Mouse (Mus musculus) kidney, adult 8-10 months (tissue): ENCODE measurements around the gene Cfap61.

ENCODE experiments used
- DNase-seq, 2 experiments: peaks; one replicate each; pipeline ENCODE4 v3.0.0; 2022

The Cfap61 gene

DNA sequence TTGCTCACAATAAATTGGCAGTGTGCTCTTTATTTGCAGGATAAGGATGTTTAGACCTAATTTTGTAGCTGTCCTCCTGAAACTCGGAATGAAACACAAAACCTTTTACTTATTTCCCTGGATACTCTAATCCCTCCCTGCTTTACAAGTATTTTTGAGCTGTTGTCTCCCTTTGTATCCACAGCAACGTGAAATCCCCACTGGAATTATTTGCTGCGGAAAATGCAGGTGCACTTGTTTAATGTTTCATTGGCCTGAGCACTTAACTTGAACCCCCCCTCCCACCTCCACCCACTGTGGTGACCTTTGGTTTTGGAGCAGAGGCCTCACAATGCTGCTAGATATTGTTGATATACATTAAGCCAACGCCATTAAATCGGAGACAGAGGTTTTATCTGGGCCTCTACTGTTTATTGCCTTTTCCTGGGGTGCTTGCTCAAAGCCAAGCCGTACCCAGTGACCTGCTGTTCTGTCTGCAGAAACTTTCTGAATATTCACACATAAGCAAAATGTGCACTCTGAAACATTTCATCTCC lies 154.6 kb downstream of the Cfap61 start:
- no peak for DNase-seq

DNA sequence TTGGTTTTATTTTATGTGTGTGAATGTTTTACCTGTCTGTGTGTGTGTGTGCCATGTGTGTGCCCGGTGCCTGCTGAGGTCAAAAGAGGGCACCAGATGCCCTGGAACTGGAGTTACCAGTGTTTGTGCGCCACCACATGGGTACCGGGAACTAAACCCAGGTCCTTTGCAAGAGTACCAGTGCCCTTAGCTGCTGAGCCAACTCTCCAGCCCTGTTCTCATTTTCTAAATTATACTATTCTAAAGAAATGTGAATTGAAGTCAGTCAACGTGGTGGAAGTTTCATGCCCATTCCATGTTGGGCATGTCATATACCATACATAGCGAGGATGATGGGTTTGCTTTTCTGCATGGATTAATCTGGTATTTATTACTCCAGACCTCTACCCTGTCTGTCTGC lies 162.9 kb downstream of the Cfap61 start:
- no peak for DNase-seq

DNA sequence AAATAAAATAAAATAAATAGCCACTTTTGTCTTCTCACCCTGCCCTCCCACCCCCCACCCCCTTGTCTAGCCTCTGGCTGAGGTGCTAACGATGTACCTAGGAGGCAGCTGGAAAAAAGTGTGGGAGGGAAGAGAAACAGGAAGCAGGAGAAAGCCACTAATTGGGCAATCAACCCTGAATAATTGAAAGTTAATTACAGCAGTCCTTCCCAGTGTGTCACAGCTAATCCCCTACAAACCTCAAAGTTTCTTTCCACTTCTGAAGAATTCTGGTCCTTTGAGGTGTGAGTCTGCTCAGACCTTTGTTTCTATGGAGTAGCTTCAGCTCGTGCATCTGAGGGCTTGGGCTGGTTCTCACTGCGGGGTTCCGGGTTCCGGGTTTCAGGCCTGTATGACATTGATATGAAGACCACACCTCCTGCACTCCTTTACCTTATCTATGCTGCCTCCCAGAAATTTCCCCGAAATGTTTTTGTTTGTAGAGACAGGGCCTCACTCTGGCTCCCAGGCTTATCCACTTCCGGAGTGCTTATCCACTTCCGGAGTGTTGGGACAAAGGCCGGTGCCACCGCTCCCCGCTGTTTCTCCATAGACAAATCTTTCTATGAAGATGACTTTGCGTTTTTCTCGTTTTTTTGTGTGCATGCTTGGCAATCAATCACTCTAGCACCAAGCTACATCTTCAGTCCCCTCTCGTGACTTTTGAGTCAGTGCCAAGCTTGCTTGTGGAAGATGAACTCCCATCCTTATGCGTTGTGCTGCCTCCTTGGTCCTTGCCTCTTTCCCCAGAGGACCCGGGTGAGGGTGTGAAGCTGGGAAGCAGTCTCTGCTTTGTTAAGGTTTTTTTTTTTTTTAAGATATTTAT lies 164.5 kb downstream of the Cfap61 start:
- no peak for DNase-seq

DNA sequence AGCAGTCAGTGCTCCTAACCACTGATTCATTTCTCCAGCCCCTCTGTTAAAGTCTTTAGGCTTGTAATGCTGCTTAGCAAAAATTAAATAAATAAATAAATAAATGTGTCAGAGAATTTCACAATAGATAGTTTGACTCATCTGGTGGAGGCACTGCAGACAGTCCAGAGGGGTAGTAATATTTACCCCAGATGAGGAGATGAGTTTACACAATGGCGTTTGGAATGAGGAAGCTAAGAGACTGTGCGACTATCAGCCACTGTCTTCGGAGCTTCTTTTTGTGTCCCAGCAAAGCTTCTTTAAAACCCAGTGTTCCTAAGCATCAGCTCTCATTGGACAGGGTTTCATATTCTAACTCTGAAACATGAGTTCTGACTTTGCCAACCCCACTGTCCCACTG lies 165.3 kb downstream of the Cfap61 start:
- DNase-seq, result no peak

DNA sequence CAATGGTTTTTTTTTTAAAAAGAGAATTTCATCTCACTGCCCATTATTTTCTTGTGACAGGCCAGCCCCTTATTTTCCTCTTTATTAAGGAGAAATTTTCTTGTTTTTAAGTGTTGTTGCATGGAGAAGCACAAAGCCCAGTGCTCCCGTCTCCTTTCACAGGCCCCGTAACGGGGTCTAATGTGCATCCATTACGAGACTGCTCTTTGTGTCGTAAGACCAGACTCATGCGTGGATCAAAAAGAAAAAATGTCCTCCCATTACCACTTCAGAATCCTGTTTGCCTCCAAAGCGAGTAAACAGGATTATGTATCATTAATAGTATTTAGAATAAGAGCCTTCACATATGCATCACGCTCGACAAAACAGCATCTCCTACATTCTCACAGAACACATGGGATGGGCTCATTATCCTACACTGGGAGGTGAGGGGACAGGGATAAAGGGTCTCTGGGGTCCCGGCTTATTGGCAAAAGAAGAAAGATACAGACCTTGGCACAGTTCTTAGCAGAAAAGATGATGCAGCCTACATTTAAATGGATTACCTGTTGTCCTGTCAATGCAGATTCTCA lies 166.0 kb downstream of the Cfap61 start:
- no peak for DNase-seq

DNA sequence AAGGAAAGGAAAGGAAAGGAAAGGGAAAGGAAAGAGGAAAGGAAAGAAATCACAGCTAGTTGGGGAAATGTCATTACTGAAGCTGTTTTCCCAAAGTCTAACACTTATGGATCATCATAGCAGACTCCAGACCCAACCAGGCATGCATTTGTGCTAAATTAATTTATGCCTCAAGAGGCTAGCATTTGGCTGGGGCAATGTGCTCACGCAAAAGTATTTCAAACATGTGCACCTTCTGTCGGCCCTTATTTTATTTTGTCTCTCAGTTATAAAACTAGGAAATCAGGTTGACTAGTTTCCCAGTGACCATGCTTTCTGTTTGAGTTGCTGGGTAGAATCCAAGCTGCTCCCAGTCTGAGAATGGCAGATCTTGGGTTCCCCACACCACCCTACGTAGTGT lies 168.0 kb downstream of the Cfap61 start:
- DNase-seq, result no peak

DNA sequence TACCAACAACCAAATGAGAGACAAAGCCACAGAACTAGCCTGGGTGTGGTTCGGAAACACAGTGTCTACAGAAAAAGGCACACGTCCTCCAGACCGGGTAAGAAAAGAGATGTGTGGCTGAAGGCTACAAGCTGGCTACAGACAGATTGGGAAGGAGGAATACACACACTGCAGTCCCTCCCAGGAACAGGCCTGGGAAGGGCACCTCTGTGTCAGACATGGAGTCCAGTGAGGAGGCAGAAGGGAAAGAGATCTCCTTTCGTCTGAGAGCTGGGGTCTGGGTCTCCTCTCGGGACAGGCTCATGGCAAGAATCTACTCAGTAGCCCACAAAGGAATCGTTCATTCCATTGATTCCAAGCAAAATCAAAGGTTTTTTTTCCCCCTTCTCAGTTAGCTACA lies 170.8 kb downstream of the Cfap61 start:
- no peak for DNase-seq

DNA sequence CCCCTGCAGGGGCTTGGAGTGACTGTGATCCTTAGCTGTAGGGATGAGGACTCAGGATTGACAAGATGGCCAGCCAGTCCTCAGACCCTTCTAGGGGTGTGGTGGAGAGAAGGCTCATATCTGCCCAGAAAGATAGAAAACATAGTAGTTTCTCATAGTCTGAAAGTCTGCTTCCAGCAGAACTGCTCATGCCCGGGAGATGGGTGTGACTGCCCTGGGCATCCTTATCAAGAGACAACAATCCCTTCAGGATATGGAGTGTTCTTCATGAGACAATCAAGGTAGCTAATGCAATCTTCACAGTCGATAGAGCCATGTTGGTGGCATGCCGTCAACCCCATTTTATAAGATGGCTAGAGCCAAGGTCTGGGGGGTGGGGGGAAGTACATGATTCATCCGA lies 173.4 kb downstream of the Cfap61 start:
- no peak for DNase-seq

DNA sequence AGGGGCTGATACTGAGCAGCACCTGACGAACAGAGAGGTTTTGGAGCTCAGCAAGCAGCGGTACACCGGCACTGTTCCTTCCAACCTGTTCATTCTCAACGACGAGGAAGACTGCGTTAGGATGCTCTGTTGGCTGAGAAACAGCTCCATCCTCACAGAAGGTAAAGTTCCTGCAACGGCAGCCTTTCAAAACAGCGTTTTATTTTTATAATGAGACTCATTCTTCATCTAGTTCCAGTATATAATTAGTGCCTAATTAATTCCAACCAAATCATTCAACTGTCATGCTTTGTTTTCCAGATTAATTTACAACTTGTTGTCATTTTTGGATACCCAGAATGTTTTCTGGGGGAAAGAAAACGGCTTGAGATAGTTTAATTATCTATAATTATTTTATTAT lies 175.3 kb downstream of the Cfap61 start:
- DNase-seq, result no peak

DNA sequence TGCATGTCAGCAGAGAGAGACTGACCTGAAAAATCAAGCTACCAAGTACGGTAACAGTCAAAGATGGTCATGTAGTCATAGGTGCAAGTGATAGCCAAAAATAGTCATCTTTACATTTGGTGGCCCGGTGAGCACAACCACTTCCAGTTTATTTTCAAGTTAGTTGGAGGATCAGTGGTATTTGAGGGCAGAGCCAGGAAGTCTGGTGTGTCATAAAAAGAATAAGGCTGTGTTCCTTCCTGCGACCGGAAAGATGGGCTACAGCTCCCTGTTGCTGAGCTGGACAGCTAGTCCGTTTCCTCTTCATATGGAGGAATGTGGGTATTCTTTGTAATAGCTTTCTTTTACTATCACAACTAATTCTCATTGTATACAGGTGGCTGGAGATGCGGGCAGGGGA lies 181.7 kb downstream of the Cfap61 start:
- DNase-seq, result no peak

DNA sequence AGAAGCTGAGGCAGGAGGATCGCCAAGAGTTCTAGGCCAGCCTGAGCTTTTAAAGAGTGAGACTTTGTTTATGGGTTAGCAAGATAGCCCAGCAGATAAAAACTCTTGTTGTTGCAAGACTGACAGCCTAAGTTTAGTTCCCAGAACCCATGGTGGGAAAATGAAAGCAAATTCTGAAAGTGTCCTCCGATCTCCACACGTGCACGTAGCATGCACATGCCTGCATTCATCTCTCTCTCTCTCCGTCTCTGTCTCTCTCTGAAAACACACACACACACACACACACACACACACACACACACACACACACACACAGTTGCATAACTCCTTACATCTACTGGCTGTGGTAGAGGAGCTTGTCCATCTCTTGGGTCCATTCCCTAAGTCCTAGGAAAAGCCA lies 182.1 kb downstream of the Cfap61 start:
- DNase-seq, result no peak

DNA sequence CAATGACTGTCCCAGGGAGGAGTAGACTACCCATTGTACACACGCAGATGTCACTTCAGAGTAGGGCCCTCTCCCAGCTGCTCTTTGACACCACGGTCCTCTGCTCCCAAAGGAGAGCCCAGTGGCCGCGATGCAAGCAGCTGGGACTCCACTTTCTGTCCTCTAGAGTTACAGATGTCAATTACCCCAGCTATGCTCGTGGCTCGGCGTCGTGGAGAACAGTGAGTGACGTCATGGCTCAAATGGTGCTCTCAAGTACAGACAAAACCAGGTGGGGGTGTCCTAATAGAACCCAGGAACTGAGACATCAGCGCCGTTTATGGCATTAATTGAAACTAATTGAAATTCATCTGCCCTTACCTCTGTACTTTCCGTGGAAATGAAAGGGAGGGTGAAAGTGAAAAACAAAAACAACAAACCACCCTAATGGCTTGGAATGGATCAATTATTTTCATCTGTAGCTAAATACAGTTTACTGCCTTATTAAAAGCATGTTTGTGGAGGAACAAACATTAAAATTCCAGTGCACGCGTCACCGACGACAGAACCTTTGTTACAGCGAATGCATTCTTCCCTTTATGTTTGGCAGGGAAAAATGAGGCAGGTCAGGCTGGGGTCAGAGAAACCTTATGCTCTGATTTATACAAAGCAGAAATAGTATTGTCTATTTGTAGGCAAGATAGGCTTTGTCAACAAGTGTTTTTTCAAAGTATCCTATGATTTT lies 182.8 kb downstream of the Cfap61 start:
- DNase-seq, result no peak

DNA sequence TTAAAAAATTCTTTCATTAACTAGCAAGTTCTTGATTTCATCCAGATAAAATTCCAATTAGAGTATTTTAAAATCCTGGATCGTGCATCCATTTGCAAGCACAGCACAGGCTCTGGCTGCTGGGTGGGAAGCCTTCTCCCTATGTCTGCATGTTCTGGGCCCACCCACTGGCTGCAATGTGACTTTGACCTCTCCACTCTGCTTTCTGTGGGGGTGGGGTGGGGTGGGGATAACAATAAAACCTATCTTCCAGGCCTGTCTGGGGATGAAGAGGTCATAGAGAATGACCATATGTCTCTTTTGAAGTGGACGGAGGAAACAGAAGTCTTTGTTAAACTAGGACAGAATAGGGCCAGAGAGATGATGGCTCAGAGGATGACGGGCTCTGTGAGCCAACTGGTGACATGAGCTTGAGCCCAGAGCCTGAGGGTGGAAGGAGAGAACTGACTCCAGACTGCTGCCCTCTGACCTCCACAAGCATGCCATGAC lies 183.4 kb downstream of the Cfap61 start:
- no peak for DNase-seq

DNA sequence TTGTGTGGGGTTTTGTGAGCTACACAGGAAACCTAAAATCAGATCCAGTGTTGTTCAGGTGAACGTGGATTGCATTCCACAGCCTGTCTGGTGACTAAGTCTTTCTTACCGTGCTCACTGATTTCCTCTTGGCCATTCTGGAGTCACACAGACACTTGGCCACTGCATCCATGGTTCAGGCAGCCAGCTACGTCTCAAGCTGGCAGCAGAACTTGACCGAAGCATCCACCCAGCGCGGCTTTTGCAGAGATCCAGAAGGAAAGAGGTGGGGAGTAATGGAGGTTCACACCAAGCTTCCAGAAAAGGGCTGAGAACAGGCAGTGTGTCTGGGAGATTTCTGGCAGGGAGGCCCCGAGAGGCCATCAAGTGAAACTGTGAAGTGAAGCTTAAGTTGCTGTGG lies 187.0 kb downstream of the Cfap61 start:
- no peak for DNase-seq

DNA sequence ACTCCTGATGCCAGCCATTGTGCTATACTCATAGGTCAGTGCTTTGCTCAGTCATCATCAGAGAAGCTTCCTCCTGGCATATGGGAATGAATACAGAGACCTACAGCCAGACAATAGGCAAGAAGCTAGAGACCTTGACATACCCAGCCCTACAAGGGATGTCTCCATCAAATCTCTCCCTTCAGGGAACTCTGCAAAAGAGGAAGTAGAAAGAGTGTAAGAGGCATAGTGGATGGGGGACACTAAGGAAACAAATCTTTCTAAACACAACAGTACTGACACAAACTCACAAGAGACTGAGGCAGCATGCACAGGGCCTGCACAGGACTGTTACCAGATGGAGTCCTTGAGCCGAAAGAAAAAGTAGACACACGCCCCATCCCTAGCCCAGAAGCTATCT lies 190.5 kb downstream of the Cfap61 start:
- no peak for DNase-seq

DNA sequence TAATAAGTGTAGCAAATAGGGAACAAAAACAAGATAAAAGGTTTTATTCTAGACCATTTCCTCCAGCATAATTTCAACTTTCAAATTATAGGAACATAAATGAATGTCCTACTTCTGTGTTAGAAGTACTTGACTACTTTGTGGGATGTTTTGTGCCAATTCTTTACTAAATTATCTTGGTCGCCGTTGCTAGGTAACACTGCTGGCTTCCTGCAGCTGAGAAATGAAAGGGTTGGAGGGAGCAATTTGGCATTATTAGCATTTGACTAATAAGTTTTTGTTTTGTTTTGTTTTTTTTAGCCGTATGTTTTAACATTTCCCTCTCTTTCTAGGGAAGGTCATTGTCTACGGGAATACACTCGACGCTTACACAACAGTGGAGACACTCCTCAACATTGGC lies 194.0 kb downstream of the Cfap61 start:
- no peak for DNase-seq

DNA sequence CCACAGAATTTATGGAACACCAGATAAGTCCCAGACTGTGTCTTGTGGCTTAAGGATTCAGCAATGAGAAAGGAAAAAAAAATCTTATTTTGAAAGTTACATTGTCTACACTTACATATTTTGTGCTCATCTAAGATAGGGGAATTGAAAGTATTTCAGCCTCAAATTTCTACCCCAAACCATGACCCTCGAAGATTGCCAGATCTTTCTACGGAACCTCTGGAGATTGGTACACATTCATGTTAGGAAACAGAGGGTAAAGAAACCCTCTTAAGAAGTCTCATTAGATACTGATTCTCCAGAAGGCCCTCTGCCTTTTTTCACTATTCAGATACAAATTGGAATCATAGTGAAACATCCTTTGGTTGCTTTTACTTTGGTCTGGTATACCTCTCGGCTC lies 195.9 kb downstream of the Cfap61 start:
- no peak for DNase-seq

DNA sequence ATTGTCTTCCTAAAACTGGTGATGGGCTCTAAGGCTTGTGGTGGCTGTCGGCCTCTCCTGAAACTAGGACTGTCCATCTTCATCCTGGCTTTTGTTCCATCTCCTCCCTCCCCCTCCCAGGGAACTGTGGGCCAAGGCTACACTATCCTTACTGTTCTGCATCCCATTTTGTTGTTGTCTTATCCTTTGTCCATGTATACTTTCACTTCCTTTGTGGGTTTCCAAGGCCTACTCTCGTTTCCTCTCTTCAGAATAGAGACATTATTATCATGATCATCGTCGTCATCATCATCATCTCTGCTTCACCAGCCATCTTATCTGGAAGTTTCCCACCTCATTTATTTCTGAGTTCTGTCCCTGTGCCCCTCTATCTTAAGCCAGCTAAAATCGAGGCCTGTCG lies 199.7 kb downstream of the Cfap61 start:
- no peak for DNase-seq

DNA sequence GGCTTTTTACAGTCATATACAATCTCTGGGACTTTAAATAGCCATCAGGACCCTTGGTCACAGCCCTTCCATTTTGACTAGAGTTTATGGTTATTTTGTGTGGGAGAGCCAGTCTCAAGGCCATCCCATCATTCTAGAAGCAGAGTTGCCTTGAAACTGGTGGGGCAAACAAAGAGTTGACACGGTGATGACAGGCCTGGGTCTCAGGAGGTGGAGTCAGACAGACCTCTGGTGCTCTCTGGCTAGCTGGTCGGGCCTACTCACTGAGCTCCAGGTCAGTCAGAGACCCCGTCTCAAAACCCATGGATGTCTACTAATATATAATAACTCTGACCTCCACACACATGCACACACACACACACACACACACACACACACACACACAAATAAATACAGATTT lies 206.1 kb downstream of the Cfap61 start:
- no peak for DNase-seq

DNA sequence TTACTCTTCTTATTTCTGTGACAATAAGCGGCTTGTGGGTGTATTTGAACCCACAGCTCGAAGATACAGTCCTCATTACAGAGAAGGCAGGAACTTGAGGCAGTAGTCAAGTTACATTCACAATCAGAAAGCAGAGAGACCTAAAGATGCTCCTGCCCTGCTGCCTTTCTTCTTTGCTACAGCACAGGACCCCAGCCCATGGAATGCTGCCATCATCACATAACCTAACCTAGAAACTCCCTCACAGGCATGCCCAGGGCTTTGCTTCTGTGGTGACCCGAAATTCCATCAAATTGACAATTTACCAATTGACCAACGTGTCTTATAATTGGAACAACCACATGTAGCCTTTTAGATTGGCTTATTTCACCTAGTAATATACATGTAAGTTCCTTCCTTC lies 212.7 kb downstream of the Cfap61 start:
- no peak for DNase-seq

DNA sequence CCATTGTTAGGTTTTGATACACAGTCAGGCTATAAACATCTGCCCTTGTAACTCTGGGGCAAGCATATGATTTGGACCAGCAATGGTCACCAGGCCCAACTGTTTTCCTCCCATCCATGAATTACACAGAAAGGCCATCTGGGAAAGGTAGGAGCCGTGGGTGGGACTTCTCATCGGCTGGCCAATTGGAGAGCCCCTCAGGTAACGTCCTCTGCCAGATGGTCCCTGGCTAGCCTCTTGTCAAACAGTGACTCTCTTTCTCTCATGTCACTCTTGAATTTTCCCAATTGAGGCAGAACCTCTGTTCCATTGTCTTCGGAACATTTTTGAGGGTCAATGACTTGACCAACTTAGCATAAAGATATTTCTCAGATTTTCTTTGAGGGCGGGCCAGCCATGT lies 213.2 kb downstream of the Cfap61 start:
- no peak for DNase-seq

DNA sequence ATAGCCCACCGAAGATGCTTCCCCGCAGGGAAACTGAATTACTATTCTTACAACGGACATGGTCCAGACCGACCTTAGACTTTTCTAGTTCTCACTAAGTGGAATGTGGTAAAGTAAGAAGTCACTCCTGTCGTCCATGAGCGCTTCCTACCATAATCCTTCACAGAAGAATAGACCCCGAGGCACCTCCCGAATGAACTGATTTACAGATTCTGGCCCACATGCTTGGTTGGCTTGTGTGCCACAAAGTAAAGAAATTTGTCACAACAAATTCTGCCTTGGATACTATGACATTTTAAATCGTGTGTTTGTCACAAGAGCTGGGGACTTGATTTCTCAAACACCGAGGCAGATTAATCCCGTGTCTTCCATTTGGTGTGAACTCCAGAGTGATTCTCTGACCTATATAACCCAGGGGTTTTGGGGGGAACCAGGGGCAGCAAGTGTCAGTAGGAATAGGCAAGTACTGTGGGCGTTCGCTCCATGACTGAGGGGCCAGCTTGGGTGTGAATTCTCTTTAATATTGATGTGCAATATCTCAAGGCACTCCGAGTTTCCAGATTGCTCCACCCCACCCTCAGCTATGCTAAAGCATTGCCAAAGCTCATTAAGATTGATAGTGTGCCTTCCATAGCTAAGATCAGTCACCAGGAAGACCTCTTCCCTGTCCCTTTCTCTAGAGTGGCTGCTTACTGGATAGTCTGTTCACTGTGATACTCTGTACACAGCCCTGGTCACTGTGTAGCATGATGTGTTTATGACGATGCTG lies 214.8 kb downstream of the Cfap61 start:
- no peak for DNase-seq
